Mouse (Mus musculus) lung, postnatal 14 days (tissue): ENCODE measurements at regions not wholly inside any gene's neighbourhood (a gene's known extent, or its start where the extent isn't known, plus 50 kb on each side); places are given as distances from the start of the nearest gene placed in this dataset.

Experiments
- DNase-seq: peaks from one replicate; pipeline ENCODE4 v3.0.0; 2021

DNA sequence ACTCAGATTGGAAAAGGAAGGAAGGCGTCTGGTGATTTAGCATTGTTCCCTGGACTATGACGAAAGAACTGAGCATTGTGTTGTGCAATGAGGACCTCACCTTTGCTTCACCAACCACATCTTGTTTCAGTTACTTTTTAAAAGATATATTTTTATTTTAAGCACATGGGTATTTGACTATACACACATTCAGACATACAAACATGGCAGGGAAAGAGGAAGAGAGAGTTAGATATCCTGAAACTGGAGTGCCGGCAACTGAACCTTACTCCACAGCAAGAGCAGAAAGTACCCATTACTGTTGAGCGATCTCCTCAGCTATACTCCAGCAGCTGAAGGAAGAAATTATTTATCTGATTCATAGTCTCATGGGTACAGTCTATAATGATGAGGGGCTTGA lies 287.7 kb downstream of the Rps29 start:
- no peak for DNase-seq

DNA sequence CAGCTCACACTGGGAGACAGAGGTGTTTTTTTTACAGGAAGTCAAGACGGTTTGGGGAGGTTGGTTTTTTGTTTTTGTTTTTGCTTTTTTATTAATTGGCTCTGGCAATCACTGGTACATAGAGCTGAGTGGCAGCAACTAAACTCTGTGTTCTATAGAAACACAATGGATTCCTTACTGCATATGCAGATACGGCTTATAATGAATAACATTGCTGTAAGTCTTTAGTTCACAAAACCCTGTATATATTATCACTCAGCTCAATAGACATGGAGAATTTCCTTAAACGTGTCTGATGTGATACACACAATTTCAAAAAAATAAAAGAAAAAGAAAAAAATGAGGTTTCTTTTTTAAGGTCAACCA lies 296.0 kb downstream of the Rps29 start:
- DNase-seq = no peak

DNA sequence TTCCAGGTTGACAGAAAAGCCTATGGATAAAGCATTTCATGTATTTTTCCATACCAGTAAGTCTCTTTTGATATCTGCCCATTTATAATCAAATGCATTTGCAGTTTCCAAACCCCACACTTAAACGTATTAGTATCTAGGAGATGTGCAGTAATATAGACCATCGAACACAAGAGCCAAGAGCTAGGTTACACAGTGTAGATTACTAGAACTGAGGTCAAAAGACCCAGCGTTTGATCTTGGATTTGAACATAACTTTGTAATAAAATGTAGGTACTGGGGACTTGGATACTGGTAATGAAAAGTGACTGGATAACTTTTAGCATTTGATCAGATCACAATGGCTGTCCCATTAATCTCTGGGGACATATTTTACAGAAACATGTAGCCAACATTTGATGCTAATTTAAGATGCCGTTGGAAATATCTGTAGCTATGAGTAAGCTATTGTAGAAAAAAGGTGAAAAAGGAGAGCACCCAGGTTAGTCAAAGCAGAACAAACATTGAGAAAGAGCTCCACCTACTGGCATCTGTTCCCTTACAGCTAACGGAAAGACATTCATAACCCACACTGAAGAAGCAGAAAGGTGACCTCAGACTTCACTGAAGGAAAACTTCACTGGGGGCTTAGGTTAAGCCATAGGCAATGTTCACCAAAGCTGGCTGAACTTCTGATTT lies 296.5 kb downstream of the Rps29 start:
- DNase-seq = peak; percentile 24

DNA sequence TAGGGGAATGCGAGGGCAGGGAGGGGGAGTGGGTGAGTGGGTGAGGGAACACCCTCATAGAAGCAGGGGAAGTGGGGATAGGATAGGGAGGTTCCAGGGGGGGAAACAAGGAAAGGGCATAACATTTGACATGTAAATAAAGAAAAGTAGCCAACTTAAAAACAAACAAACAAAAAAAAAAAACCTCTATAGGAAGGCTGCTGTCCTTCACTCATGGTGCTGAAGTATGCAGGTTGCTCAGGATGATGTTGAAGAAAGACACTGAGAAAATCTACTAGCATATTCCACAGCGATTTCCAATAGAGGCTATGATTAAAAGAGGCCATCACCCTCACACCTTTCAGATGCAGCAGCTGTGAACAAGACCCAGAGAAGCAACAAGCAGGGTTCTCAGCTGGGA lies 298.7 kb downstream of the Rps29 start:
- DNase-seq = no peak

DNA sequence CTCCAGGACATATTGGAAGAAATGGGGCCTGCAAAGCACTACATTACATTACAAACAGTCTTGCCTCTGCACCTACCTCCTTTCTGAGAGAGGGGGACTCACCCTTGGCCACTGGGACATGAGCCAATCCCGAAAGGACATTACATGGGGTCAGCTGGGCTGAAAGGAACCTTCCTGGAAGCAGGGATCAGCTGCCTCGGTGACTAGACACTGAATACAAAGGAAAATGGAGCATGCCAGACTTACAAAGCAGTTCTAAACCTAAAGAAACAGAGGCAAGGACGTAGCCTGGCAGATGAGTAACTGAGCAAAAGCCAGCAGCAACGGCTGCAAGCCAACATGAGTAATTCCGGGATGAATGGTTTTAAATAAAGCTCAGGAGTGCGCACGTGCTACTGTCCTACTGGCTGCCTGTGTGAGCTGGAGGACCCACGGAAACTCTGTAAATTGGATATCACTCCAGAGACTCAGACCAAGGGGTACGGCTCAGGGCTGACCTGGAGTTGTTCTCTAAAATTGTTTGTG lies 309.3 kb downstream of the Rps29 start:
- no peak for DNase-seq

DNA sequence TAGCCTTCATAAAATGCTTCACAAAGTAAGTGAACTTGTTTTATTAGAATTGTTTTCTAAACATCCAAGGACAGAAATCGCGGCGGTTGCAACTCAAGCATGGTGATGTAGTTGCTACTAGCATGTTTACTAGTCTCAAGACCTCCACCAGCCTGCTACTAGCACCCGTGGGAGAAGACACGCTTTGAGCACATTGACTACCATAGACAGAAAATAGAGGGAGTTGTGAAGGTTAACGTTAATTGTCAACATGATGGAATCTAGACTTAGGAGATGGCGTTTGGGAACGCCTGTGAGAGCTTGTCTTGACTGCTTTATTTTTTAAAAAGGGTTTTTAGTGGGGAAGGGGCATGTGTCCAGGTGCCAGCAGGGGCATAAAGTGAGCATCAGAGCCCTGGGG lies 318.2 kb downstream of the Rps29 start:
- DNase-seq = no peak

DNA sequence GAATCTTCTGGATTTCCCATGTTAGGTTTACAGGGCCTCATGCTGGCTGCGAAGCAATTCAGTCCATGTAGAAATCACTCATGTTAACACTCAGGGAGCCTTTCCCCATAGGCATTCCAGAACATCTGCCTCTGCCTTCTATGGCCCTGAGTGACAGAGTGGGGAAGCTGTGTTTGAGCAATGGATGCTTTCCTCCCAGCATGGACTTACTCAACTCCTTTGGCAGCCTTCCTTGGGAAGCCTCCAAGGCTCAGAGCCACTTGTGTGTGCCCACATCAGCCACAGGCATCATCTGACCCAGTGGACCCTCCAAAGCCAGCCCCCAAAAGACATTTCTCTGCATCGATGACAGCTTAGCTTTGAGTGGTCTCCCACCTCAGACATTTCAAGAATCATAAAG lies 318.8 kb downstream of the Rps29 start:
- no peak for DNase-seq

DNA sequence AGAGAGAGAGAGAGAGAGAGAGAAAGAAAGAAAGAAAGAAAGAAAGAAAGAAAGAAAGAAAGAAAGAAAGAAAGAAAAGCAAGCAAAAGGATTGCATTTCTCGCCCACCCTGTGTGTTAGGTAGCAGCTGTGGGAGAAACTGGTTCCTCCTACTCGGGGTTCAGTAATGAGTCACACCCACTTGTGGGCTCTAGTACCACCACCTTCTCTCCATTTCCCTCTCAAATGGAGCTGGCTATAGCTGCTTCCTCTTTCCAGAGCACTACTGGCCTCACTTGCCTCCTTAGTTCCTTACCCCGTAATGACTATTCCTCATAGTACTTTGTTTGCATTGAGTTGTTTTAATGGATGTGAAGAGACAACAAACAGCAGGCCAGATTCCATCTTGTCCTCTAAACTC lies 323.0 kb downstream of the Rps29 start:
- DNase-seq = no peak

DNA sequence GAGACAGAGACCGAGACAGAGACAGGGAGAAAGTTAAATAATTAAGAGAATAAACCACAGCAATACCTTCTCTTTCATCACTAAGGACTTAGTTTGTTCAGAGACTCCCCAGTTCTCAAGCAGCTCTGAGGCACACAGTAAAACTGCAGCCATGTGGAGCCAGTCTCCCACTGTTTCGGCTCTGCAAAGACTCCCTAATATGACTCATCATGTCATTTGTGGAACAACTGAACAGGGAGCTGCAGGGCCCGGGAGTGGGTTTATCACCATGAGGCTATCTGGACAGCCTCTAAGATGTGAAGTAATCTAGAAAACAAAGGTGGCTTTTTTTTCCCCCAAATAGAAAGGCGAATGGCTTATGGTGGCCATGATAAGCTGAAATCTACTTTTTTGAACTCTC lies 325.1 kb downstream of the Rps29 start:
- no peak for DNase-seq

DNA sequence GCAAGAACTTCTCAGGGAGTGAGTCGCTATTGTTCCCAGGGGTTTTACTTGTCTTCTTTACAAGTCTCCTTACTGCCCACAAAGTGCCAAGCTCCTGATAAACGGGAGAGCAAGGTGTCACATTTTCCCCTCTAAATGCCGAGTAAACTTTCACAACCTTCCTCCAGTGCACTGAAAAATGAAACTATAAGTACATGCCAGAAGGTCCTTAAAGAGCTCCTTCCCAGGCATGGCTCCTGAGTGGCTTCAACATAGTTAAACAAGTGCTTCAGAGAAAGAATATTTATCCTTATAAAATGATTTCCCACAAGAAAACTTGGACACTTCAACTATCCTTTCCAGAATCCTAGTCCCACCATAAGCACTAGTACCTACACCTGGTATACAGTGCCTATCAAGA lies 329.6 kb downstream of the Rps29 start:
- no peak for DNase-seq

DNA sequence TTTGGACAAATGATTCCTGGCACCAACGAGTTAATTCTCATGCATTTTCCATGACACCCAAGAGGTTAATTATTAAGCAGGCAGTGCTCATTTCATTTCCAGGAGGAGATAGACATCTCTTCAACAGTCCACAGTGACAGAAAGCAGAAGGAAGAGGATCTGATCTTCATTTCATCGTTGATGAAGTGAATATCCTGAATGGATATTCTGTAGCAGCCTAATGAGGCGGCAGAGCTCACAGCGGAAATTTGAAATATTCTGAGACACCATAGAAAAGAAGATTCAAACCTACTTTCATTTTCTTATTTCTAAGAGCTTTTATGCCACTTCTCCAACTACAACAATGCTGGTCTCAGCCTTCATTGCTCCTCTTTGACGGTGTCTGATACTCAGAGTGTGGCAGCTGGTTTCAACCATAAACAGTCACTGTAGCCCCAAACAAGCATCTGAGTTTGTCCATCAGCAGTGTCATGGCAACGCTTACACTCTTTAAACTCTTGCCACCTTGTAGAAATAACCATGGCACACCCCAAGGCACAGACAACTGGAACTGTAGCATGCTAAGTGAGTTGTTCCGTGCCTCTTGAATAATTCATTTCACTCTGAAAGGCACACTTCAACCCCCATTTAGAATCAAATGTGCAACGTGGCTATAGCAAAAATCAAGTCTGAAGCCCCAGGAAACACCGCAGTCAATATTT lies 331.3 kb downstream of the Rps29 start:
- no peak for DNase-seq

DNA sequence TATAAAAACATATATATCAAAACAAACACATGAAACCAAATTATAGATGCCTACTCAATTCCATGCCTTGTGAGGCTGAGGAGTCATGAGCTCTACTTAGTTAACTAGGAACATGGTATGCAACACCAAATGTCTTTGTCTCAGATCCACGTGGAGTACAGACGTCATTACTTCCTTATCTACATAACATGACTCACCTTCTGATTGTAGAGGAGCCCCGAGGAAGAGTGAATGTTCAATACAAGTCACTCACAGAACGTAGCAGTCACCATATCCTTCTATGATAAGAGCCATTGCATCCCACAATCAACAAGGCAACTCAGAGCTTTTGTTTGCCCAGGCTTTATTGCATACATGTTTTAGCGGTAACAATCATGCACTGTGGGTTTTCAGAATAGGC lies 364.6 kb downstream of the Rps29 start:
- no peak for DNase-seq

DNA sequence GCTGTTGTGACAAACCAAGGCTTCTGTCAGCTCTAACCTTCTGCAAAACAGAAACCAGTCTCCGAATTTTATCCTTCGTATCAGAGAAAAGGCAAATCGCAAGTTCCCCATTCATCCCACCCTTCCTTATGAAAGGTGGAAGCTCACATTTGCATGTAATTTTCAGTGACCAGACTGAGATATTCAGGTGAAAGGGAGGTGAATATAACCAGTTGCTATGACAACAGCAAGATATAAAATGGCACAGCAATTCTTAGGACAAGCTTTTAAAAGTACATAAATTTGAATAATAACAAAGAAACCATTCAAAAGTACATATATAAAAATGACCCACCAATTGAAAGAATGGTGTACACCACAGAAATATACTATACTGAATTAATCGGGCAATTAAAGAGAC lies 375.4 kb downstream of the Rps29 start:
- no peak for DNase-seq

DNA sequence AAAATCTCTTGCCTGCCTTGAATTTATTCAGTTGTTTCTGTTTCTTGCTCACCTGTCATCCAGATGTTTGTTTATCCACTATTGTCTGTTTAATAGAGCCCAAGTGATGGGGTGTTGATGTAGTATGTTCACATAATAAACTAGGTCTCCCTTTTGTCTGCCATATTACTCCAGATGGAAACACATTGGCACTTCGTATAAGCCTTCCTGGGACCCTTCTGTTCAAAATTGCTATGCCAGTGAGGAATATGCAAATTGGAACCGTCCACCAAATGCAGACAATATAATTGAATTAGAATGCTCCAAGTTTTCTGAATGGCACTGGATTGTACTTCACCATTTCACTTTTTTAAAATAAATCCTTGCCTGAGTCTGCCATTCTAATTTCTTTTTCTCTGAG lies 383.5 kb downstream of the Rps29 start:
- DNase-seq = no peak

DNA sequence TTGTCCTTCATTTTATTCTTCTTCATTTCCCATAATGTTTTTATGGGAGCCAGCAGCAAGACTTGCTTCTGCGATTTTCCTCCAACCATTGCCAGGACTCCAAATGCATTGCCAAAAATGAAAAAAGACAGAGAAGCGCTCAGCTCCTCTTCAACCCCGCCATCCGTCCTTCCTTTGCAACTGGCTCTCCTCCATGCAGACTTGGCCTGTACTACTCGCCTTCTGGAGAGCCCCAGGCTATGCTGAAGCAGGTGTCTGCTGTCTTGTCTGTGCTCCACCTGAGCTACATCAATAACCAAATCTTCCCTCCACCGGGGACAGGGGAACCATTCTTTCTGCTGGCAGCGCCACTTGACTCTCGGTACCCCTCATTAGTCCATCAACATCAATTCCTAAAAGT lies 384.2 kb downstream of the Rps29 start:
- no peak for DNase-seq

DNA sequence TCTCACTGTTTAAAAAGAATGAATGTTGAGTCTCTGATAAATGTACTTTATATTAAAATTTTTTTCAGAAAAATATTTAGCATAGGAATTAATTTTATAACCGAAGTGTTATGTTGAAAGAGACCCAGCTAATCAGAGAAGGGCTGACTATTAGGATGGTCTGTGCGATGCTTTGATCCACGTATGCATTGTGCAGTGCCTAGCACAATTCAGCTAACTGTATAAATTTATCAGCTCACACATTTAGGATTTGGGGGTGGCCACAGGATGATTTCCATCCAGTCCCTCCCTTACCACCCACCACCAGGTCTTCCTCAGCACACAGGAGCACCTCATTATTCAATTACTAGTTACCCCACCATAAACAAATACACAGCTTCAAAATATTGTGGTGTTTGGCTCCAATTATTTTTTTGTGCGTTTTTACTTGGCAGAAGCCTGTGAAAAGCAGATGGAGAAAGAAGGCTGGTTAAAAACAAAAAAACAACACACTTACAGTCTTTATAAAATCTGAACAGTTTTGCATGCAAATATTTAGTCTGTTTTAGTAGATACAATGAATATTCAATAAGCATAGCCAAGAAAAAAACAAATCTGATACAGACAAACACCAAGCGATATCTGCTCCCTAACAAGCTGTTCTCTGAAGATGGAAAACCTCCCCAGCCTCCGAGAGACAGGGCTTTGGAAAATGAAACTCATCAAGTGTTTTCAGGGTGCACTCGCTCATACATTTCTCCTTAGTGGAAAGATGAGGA lies 400.5 kb downstream of the Rps29 start:
- DNase-seq = no peak

DNA sequence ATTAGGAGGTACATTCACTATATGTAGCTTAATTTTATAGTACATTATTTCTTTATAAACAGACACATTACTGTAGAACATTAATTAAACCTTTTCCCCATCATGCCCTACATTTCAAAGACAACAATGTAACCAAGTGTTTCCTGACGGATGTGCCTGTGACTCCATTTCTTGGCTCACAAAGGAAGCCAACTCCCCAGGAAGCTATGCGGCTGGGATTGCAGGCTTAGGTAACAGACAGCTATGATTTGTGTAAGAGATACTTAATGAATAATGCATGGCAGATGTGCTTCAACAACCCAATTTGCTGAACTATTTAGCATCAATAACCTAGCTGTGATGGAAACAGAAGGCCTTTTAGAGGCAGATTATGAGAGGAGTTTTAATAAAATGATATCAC lies 430.1 kb downstream of the Rps29 start:
- no peak for DNase-seq

DNA sequence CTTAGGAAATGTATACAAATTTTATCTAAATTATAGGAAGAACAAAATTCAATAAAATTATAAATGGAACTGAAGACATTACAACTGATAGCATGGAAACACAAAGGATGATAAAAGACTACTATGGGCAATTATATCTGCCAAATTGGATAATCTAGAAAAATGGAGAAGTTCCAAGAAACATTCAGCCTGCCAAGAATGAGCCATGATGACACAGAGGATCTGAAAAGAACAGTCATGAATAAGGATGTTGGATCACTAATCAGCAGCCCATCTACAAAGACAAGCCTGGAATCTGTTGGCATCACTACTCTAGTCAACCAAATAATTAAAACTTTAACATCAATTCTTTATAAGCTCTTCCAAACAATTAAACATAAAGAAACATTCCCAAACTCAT lies 440.0 kb downstream of the Rps29 start:
- no peak for DNase-seq

DNA sequence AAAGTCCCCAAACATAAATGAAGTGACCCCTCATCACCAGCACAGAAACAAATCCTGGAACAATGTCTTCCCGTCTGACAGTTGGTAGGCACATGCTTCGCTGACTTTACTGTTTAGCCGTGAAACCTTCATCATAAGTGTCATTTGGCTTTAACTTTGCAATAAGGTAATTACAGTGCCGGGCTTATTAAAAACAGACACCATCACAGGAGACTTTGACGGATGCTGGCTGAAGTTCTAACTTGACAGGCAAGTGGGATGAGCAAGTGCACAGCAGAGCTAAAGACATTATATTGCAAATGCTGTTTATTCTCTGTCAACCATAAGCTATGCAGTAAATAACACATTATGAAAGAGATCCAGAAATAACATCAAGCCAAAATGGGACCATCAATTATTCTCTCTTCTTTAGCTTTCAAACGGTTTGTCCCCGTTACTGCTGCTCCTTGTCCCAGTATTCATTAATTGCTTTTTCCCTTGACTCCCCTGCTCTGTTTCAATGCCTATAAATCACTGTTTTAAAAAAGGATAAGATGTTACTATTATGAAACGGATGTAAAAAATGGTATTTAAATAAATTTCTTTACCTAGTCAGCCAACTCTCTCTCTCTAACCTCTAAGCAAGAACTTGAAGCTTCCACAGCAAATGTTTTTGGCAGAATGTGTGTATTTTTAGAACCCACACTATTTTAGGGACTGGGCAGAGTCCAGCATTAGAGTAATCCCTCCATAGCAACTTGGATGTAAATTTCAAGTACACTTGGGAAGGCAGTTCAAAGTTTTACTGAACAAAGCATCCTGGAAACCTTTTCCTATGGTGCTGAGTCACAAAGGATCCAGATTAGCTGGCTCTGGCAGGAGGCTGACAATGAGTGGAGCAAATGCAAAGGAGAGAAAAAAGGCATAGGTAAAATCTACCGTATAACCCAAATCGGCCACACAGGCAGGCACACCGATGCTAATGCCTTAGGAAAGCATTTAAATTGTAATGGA lies 464.4 kb downstream of the Rps29 start:
- no peak for DNase-seq

DNA sequence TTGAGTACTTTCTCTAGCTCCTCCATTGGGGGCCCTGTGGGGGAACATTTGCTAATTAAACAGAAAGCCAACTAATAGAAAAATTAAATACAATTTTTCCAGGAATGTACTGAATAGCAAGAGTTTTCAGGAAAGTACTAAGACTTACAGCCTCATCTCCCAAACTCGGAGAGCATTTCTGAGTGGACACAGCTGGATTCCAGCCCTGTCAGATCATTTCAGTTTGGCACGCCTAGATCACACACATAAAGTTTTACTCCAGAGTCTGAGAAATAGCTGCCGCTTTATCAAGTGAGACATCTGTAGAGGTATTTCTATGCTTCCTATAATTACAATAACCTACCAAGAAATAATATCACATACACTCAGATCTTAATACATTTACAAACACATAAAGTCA lies 470.7 kb downstream of the Rps29 start:
- DNase-seq = no peak

DNA sequence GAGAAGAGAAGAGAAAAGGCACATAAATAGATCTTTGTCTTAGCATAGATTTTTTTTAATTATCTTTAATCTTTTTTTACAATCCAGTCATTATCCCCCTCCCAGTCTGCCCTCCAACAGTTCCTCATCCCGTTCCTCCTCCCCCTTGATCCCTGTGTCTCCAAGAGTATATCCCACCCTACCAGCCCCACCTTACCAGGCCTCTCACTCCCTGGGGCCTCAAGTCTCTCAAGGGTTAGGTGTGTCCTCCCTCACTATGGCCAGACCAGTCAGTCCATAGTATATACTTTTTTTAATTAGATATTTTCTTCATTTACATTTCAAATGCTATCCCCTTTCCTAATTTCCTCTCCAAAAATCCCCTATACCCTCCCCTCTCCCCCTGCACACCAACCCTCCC lies 475.1 kb downstream of the Rps29 start:
- DNase-seq = no peak

DNA sequence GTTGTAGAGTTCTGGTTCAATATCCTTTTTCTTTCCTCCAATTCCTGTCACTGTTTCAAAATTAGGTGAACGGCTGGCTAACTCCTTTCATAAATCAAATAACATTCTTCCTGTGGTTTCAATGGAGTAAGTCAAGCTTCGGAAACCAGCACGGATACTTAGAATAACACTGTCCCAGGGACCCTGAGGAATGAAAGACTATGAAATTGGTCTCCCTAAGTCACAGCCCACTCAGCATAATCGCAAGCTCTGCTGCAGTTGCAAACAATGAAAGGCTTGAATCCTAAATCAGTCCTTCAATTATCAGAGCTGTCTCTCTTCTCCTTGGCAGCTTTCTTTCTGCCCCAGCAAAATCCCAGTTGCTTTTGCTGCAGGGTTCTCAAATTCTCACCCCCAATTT lies 475.8 kb downstream of the Rps29 start:
- DNase-seq = no peak

DNA sequence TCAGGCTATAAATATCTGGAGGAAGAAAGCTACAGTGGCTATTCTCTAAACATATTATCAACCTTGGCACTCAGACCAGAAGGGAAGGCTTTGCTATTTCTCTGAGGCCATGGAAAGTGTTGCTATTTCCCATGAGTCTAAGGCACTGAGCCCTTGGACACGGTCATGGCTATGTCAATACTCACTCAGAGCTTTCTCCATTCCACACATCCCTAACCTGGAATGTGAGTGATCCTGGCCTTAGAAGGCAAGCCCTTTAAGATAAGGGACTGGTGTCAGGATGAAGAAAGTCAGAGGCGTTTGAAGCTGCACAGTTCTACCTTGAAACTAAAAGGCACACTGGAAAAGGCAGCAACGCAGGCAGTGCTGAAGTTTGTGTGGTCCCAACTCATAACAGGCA lies 478.3 kb downstream of the Rps29 start:
- DNase-seq = no peak
